Mouse (Mus musculus) small intestine, adult 2 months (tissue): ENCODE measurements around the gene Mybpc2.

Experiments
- CTCF ChIP-seq: fragments of 200-500 bp; IDR thresholded peaks from 2 replicates; pipeline ENCODE4 v1.5.1; 2012; ENCODE audit warnings: low read depth, mild to moderate bottlenecking, control low read depth, inconsistent platforms, low read length, moderate library complexity, mixed read lengths; ENCODE audit not compliant: insufficient replicate concordance, insufficient read length; ENCODE audit errors: extremely low read depth
- POLR2A ChIP-seq: fragments of 200-500 bp; IDR thresholded peaks from 2 replicates; pipeline ENCODE4 v1.6.1; 2012; ENCODE audit warnings: low read depth, mild to moderate bottlenecking, control low read depth, inconsistent platforms, low read length, moderate library complexity

DNA sequence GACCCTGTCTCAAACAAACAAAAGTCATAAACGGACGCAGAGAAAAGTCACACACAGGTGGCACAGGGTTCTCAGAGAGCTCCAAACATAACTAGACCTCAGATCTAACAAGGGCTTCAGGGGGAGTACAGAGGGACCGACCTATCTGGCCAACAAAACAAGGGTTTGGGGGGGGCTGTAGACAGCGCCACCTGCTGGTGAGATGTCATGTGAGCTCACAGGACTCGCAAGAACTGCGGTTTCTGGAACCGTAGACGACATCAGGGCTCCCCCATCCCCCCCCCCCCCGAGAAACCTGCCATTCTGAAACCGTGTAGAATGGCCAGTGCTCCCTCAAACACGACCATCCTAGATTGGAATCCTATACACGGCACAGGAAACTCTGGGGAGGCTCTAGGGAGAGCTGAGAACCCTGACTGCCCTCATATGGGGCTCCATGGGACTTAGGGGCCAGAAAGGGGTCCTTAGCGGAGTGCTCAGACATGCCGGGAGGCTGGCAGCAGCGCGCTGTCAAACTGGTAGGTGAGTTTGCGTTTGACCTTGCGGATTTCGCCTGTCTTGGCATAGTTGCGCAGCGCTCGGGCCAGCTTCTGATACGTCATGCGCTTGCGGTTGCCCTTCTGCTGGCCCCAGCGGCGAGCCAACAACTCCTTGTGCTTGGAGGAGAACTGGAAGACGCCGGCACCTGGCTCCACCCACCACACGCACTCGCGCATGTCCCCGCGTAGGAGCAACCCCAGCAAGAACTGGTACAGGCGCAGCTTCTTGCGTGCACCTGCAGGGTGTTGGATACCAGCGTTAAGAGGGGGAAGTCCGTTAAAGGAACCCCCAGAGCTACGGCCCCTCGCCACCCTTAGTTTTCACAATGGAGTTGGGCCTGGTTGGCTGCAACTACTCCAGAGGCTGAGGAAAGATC, 3.3 kb upstream of the Mybpc2 start:
- peak; percentile 83 for TF ChIP-seq CTCF
- peak; percentile 25 for TF ChIP-seq POLR2A
